Mouse (Mus musculus) embryonic facial prominence, embryonic 11.5 days (tissue): ENCODE measurements around the gene Grin2c. TPM values are rescaled to one million over a fixed set of nuclear protein-coding genes. Genes with fewer than 3 reads are reported as not detected.

Experiments used
- ATAC-seq: fragments of 200-750 bp; cut with Nextera tagmentation; replicated peaks from 2 replicates; pipeline ENCODE4 v1.8.0; 2017; ENCODE audit warnings: low read depth; ENCODE audit not compliant: insufficient number of reproducible peaks, low FRiP score, low TSS enrichment
- DNase-seq: peaks from one replicate; pipeline ENCODE4 v3.0.0-alpha.2; 2015; ENCODE audit warnings: low spot score
- H3K27ac ChIP-seq: fragments of 300-500 bp; sonication (generic); replicated peaks from 2 replicates; pipeline ENCODE4 v1.5.1; 2014; ENCODE audit warnings: mild to moderate bottlenecking, low read depth, low read length, control low read depth
- H3K27me3 ChIP-seq: fragments of 300-500 bp; sonication (generic); 2 replicates; pipeline ENCODE4 v1.6.1; 2014; ENCODE audit warnings: mild to moderate bottlenecking, low read length, moderate library complexity, mixed read lengths; ENCODE audit not compliant: control insufficient read depth, insufficient read depth
- H3K36me3 ChIP-seq: fragments of 300-500 bp; sonication (generic); replicated peaks from 2 replicates; pipeline ENCODE4 v1.6.1; 2014; ENCODE audit warnings: low read depth, mild to moderate bottlenecking, low read length, moderate library complexity, mixed read lengths; ENCODE audit not compliant: control insufficient read depth, insufficient read depth
- H3K4me1 ChIP-seq: fragments of 300-500 bp; sonication (generic); 2 replicates; pipeline ENCODE4 v1.6.1; 2014; ENCODE audit warnings: low read length, mixed read lengths; ENCODE audit not compliant: control insufficient read depth, insufficient read depth
- H3K4me2 ChIP-seq: fragments of 300-500 bp; sonication (generic); 2 replicates; pipeline ENCODE4 v1.6.1; 2014; ENCODE audit warnings: low read depth, mild to moderate bottlenecking, control low read depth, low read length, moderate library complexity
- H3K4me3 ChIP-seq: fragments of 300-500 bp; sonication (generic); 2 replicates; pipeline ENCODE4 v1.5.1; 2014; ENCODE audit warnings: low read depth, low read length, control low read depth
- H3K9ac ChIP-seq: fragments of 300-500 bp; sonication (generic); replicated peaks from 2 replicates; pipeline ENCODE4 v1.6.1; 2014; ENCODE audit warnings: mild to moderate bottlenecking, control low read depth, low read length
- H3K9me3 ChIP-seq: fragments of 300-500 bp; sonication (generic); replicated peaks from 2 replicates; pipeline ENCODE4 v1.6.1; 2016; ENCODE audit warnings: mild to moderate bottlenecking, low read length, inconsistent platforms, mixed read lengths; ENCODE audit not compliant: control insufficient read depth
- WGBS: fragments of 180-500 bp; shearing (Covaris S2); extraction: QIAGEN DNeasy Blood & Tissue Kit; methylation state at CpG from one replicate; pipeline ENCODE4 v1.1.7; 2014; 5-methylcytosine and 5-hydroxymethylcytosine counted together
- polyA plus RNA-seq: library from polyadenylated mRNA; unstranded; fragments of >200 nt; fragmentation: Nextera tagmentation; extraction: Ambion mirVana; gene quantifications from 2 replicates; pipeline ENCODE4 v1.2.1, GENCODE M21; 2014

Gene Grin2c
- polyA plus RNA-seq, 1 experiment from 2014 or later = 0.04 TPM

DNA sequence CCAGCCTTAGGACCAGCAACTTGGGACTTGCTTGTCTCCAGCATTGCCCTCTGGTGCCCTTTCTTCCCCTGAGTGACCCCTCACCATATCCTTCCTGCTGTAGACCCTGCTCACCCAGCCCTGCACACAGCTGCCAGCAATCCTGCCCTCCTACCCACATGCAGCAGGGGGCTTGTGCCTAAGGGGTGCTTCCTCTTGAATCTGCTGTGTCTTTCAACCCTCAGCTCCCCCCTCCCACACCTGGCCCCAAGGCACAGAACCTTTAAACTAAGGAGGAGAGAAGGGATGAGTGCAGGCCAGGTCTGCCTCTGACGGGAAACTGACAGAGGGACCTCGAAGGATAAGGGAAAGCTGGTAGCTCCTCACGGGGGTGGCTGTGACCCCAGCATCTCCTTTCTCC is 24.3 kb downstream of the Grin2c start:
- Histone ChIP-seq H3K4me3 (no peak overlapping the region), H3K27ac (no peak overlapping the region), H3K36me3 (no peaks in the 10 kb centered on the region; the same call in 1 of the 2 replicates), H3K4me2 (no peak overlapping the region), H3K9me3 (no peaks in the 10 kb centered on the region), H3K27me3 (peaks cover 7% of the 10 kb centered on the region; the same call in 1 of the 2 replicates), H3K4me1 (no peaks in the 10 kb centered on the region; the same call in 1 of the 2 replicates), H3K9ac (no peak overlapping the region)
- 65% methylated on average over 3 of the region's 3 CpGs for WGBS
- DNase-seq (no peak), ATAC-seq (no peak)

DNA sequence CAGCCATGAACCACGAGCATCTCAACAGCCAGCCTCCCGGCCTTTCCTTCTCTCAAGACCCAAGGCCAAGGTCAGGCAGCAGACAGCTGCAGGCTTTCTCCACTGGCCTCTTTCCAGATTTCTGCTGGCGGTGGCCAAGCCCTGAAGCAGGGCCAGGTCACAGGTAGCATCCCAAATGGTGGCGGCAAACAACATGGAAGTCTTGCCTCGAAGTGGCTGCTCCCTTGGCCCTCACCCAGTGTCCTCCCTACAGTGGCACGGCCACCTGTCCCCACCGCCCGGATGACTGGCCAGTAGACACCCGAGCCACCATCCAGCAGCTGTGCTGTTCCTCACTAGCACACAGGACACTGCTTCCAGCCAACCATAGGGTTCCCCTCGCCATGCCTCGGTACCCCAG is 25.6 kb downstream of the Grin2c start:
- Histone ChIP-seq H3K36me3 (no peaks in the 10 kb centered on the region; the same call in 1 of the 2 replicates), H3K9ac (no peak overlapping the region), H3K4me3 (no peak overlapping the region), H3K9me3 (no peaks in the 10 kb centered on the region), H3K4me2 (no peak overlapping the region), H3K4me1 (no peaks in the 10 kb centered on the region; the same call in 1 of the 2 replicates), H3K27ac (no peak overlapping the region), H3K27me3 (no peaks in the 10 kb centered on the region)
- no peak for DNase-seq
- no peak for ATAC-seq
- WGBS = 81% methylated on average over 11 of the region's 11 CpGs

DNA sequence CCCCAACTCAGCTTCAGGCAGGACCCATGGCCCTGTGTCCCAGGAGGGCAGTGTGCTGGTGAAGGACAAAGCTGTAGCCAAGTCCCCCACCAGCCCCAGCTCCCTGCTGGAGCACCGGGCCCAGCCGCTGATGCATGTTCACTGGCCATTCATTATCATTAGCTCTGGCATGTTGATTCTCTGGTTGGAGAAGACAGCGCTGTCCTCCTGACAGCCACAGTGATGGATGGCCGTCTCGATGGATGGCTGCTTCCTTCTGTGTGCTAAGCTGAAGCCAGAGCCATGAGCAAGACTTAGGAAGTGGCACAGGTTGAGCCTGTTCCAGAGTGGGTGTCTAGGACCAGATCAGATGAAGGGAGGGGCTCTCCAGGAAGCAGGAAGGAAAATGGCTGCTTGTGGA is 30.5 kb downstream of the Grin2c start:
- H3K9ac ChIP-seq = no peak overlapping the region
- no peak overlapping the region for H3K4me2 ChIP-seq
- DNase-seq (no peak), ATAC-seq (no peak)
- no peak overlapping the region for H3K4me3 ChIP-seq
- H3K27ac ChIP-seq = no peak overlapping the region
- WGBS = 56% methylated on average over 5 of the region's 5 CpGs
- H3K36me3 ChIP-seq = no peaks in the 10 kb centered on the region
- H3K9me3 ChIP-seq = no peaks in the 10 kb centered on the region
- no peaks in the 10 kb centered on the region; the same call in 1 of the 2 replicates for H3K4me1 ChIP-seq
- H3K27me3 ChIP-seq = peaks cover 2% of the 10 kb centered on the region; the same call in 1 of the 2 replicates

DNA sequence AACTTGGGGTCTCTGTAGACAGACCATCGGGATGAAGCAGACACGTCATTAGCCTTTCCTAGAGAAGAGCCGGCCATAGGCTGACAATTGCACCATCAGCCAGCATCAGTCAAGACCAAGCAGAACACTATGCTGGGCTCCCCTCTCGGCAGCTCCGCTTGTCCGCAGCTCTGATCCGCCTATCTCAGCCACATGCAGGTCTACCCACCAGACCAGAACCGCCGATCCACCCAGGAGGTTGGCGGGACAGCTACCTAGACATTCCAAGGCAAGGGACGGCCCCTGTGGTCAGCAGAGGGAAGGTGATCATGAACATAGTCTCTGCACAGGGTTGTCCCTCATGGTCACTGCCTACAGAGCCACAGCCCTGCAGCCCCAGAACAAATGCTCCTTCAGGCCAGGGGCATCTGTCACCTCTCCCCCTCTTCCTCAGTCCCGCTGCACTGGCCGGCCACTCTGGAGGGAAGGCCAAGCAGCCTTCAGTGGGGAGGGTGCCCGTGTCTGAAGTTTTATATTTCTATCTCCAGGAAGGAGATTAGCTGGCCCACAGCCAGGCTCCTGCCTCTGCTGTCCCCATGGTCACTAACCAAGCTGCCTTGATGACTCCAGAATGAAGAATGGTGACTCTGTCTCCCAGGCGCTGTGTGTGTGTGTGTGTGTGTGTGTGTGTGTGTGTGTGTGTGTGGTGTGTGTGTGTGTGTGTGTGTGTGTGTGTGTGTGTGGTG is 32.6 kb downstream of the Grin2c start:
- Histone ChIP-seq H3K27ac (no peak overlapping the region), H3K27me3 (peaks cover 2% of the 10 kb centered on the region; the same call in 1 of the 2 replicates), H3K4me1 (no peaks in the 10 kb centered on the region; the same call in 1 of the 2 replicates), H3K9me3 (no peaks in the 10 kb centered on the region), H3K4me3 (no peak overlapping the region), H3K9ac (no peak overlapping the region), H3K36me3 (no peaks in the 10 kb centered on the region), H3K4me2 (no peak overlapping the region)
- WGBS = 79% methylated on average over 15 of the region's 15 CpGs
- no peak for DNase-seq
- no peak for ATAC-seq

DNA sequence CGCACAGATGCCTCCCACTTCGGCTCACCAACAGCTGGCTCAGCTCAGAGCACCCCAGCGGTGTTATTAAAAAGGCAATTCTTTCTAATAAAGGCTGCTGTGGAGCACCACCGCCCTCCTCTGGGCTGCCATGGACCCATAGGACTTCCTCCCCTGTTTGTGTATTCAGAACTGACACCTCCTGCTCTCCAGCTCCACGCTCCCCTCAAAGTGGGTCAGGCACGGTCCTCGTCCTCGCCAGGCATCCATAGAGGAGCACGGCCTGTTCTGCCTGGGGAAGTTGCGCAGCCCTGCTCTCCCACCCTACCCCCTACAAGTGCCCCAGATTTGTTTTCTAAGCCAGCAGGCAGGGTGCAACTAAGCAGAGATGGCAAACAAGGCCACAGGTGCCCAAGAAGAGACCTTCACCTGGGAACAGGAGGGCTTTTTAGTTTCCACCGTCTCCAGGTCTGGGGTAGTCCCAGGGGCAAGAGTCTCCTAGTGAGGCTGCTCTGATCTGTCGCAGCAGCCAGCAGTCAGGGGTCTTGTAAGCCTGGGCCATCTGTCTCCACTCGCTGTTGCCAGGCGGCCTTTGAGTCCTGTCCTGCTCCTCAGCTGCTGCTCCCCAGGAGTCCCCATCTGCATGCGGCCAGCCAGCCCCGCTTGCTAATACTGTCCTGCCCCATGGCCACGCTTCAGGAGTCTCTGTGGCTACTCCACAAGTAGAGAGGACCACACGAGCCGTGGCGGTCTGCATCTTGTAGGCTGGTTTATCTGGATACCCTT is 33.3 kb downstream of the Grin2c start:
- 54% methylated on average over 20 of the region's 20 CpGs for WGBS
- no peak overlapping the region for H3K4me2 ChIP-seq
- H3K27ac ChIP-seq = no peak overlapping the region
- H3K27me3 ChIP-seq = peaks cover 2% of the 10 kb centered on the region; the same call in 1 of the 2 replicates
- DNase-seq (no peak), ATAC-seq (no peak)
- H3K4me3 ChIP-seq = no peak overlapping the region
- no peaks in the 10 kb centered on the region; the same call in 1 of the 2 replicates for H3K4me1 ChIP-seq
- no peaks in the 10 kb centered on the region for H3K36me3 ChIP-seq
- no peak overlapping the region for H3K9ac ChIP-seq
- H3K9me3 ChIP-seq = no peaks in the 10 kb centered on the region

DNA sequence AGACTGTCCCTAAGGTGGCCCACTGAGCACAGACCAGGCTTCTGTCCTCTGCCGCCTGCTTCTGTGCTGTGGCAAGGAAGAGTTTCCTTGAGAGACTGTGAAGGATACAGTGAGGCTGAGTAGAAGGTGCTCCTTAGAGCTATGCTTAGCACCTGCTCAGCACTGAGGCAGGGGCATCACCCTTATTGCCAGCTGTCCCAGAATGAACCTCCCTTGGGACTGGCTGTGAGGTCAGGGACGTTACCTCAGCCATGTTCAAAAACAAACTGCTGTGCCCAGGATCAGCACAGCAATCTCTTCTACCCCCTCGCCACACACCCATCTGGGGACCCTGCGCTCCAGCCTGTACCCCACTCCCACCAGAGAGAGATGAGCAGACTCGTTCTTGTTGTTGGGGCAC is 34.2 kb downstream of the Grin2c start:
- Histone ChIP-seq H3K36me3 (no peaks in the 10 kb centered on the region), H3K4me2 (no peak overlapping the region), H3K27ac (no peak overlapping the region), H3K27me3 (peaks cover 2% of the 10 kb centered on the region; the same call in 1 of the 2 replicates), H3K4me1 (no peaks in the 10 kb centered on the region; the same call in 1 of the 2 replicates), H3K4me3 (no peak overlapping the region), H3K9ac (no peak overlapping the region), H3K9me3 (no peaks in the 10 kb centered on the region)
- 74% methylated on average over 5 of the region's 5 CpGs for WGBS
- DNase-seq (no peak), ATAC-seq (no peak)

DNA sequence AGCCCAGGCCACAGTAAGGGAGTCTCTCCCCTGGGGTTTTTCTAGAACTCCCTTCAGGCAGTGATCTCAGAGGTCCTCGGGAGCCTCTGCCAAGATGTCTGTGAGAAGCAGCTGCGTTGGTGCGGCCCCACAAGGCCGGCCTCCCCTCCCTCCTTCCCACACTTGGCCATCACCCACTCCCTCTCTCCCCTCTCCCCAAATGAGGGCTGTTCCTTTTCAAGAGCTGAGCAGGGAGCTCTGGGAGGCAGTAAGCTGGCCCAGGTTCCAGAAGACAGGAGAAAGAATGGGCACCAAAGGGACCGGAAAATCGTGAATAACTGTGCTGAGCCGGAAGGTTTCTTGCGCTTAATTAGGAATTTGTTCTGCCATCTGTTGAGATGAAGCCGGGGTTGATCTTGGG is 35.1 kb downstream of the Grin2c start:
- Histone ChIP-seq H3K9me3 (no peaks in the 10 kb centered on the region), H3K4me1 (peaks cover 2% of the 10 kb centered on the region), H3K27me3 (peaks cover 2% of the 10 kb centered on the region; the same call in 1 of the 2 replicates), H3K4me2 (no peak overlapping the region), H3K36me3 (no peaks in the 10 kb centered on the region), H3K27ac (no peak overlapping the region), H3K4me3 (no peak overlapping the region), H3K9ac (no peak overlapping the region)
- DNase-seq = no peak
- 60% methylated on average over 9 of the region's 9 CpGs for WGBS
- no peak for ATAC-seq
